Mouse (Mus musculus) CH12.LX (cell line): ENCODE measurements around the gene Dstn.

Source experiments
- CHD2 ChIP-seq: IDR thresholded peaks from 2 replicates; pipeline ENCODE4 v1.6.1; 2011; ENCODE audit warnings: low read length, improper control_type of control experiment
- CTCF ChIP-seq, 2 experiments: IDR thresholded peaks in 1 of 2; conservative IDR thresholded peaks in 1 of 2; 2 replicates each; pipeline ENCODE4 v1.5.1; 2011 to 2012; ENCODE audit warnings: low read depth in 2 of 2, low read length in 2 of 2, improper control_type of control experiment in 1 of 2, inconsistent platforms in 1 of 2, mild to moderate bottlenecking in 1 of 2, moderate library complexity in 1 of 2
- EP300 ChIP-seq: IDR thresholded peaks from 2 replicates; pipeline ENCODE4 v1.6.1; 2011; ENCODE audit warnings: low read length, improper control_type of control experiment
- HCFC1 ChIP-seq: IDR thresholded peaks from 2 replicates; pipeline ENCODE4 v1.6.1; 2012; ENCODE audit warnings: low read depth, mild to moderate bottlenecking, inconsistent platforms, low read length, improper control_type of control experiment
- MEF2A ChIP-seq: IDR thresholded peaks from 2 replicates; pipeline ENCODE4 v1.6.1; 2014; ENCODE audit warnings: low read depth, mild to moderate bottlenecking, inconsistent platforms, low read length, improper control_type of control experiment, borderline replicate concordance
- POLR2A ChIP-seq: IDR thresholded peaks from 2 replicates; pipeline ENCODE4 v1.6.1; 2011; ENCODE audit warnings: low read depth, mild to moderate bottlenecking, improper control_type of control experiment, low read length
- SIN3A ChIP-seq: IDR thresholded peaks from 2 replicates; pipeline ENCODE4 v1.6.1; 2012; ENCODE audit warnings: low read length, improper control_type of control experiment, inconsistent platforms
- USF1 ChIP-seq: IDR thresholded peaks from 2 replicates; pipeline ENCODE4 v1.6.1; 2014; ENCODE audit warnings: low read depth, mild to moderate bottlenecking, inconsistent platforms, low read length, improper control_type of control experiment

DNA sequence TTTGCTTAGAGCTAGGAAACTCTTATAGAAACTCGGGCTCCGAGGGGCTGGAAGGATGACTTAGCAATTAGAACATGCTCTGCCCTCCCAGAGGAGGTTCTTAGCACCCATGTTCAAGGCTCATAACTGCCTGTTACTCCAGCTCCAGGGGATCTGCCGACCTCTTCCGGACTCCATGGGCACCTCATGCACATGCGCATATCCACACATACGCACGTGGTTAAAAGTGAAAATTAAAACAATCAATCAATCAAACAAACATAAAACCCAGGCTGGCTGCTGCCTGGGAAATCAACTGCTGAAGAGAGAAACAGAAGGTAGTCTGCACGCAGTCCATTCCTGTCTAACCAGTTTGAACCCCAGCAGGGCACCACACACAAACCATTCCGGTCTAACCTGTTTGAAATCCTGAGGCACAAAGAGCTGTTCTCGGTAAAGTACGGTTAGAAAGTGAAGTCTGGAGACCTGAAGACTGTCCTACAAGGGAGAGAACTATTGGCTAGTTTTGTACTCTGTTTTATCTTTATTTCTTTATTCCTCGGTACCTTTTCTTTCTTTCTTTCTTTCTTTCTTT is 25.2 kb upstream of the Dstn start:
- TF ChIP-seq CTCF (conservative IDR thresholded peaks at IDR 0.05 in 1 of 2, IDR thresholded peaks at IDR 0.05 in 1 of 2; ENCODE audit: low read depth in 2 of 2, low read length in 2 of 2) (no peak), POLR2A (no peak), SIN3A (no peak), EP300 (no peak), MEF2A (no peak), CHD2 (no peak), HCFC1 (no peak), USF1 (no peak)
